Mouse (Mus musculus) lung, embryonic 15.5 days (tissue): ENCODE data around the gene Rab6a. TPM values are rescaled to one million over a fixed set of nuclear protein-coding genes. Genes with fewer than 3 reads are reported as not detected.
A peak's percentile ranks its signal among the peaks of the same experiment; 100 is the strongest.

Experiments used
- ATAC-seq: fragments of 200-750 bp; cut with Nextera tagmentation; 2 replicates; pipeline ENCODE4 v1.8.0; 2017; ENCODE audit warnings: moderate number of reproducible peaks, borderline replicate concordance; ENCODE audit not compliant: low FRiP score, low TSS enrichment; ENCODE audit errors: extremely low read depth
- H3K27ac ChIP-seq: fragments of 300-500 bp; sonication (generic); 2 replicates; pipeline ENCODE4 v1.5.1; 2015; ENCODE audit warnings: moderate library complexity, mild to moderate bottlenecking, inconsistent platforms
- H3K27me3 ChIP-seq: fragments of 300-500 bp; sonication (generic); 2 replicates; pipeline ENCODE4 v1.6.1; 2015; ENCODE audit warnings: inconsistent platforms
- H3K36me3 ChIP-seq: fragments of 300-500 bp; sonication (generic); 2 replicates; pipeline ENCODE4 v1.6.1; 2015; ENCODE audit warnings: inconsistent platforms
- H3K4me1 ChIP-seq: fragments of 300-500 bp; sonication (generic); 2 replicates; pipeline ENCODE4 v1.6.1; 2015; ENCODE audit warnings: inconsistent platforms
- H3K4me2 ChIP-seq: fragments of 300-500 bp; sonication (generic); 2 replicates; pipeline ENCODE4 v1.6.1; 2015; ENCODE audit warnings: inconsistent platforms, mild to moderate bottlenecking, moderate library complexity
- H3K4me3 ChIP-seq: fragments of 300-500 bp; sonication (generic); 2 replicates; pipeline ENCODE4 v1.5.1; 2015; ENCODE audit warnings: mild to moderate bottlenecking, inconsistent platforms
- H3K9ac ChIP-seq: fragments of 300-500 bp; sonication (generic); 2 replicates; pipeline ENCODE4 v1.6.1; 2015; ENCODE audit warnings: inconsistent platforms
- H3K9me3 ChIP-seq: fragments of 300-500 bp; sonication (generic); 2 replicates; pipeline ENCODE4 v1.6.1; 2016; ENCODE audit warnings: inconsistent platforms
- WGBS: fragments of 180-500 bp; shearing (Covaris S2); methylation state at CpG from one replicate; pipeline ENCODE4 v1.1.7; 2015; 5-methylcytosine and 5-hydroxymethylcytosine counted together
- polyA plus RNA-seq: library from polyadenylated mRNA; unstranded; fragments of >200 nt; fragmentation: Nextera tagmentation; extraction: Ambion mirVana; gene quantifications from 2 replicates; pipeline ENCODE4 v1.2.1, GENCODE M21; 2015

Rab6a gene
- polyA plus RNA-seq, 1 experiment from 2014 or later = 90.7 TPM

DNA sequence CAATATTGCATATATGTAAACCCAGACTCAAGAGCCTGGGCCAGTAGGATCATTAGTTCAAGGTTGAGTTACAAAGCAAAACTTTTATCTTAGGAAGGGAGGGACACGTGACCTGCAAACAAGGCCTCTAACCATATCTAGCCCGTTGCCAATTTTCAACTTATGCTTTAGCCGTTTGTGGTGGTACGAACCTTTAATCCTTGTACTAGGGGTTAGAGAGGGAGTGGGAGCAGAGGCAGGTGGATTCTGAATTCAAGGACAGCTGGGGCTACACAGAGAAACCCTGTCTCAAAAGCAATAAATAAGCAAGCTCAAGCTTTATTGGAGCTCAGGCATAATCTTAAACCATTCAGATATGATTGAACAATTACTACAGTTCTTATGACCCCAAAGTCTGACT is 35.2 kb downstream of the Rab6a start:
- H3K4me1 ChIP-seq = no peaks in the 10 kb centered on the region
- no peak overlapping the region for H3K4me2 ChIP-seq
- H3K9ac ChIP-seq = no peak overlapping the region
- H3K36me3 ChIP-seq = 0 out of 2 replicates have a peak, but pooled peaks cover 9% of the 10 kb centered on the region
- 80% methylated on average over 4 of the region's 4 CpGs for WGBS
- no peaks in the 10 kb centered on the region for H3K27me3 ChIP-seq
- no peak for ATAC-seq
- no peak overlapping the region for H3K4me3 ChIP-seq
- H3K9me3 ChIP-seq = no peaks in the 10 kb centered on the region
- H3K27ac ChIP-seq = no peak overlapping the region

DNA sequence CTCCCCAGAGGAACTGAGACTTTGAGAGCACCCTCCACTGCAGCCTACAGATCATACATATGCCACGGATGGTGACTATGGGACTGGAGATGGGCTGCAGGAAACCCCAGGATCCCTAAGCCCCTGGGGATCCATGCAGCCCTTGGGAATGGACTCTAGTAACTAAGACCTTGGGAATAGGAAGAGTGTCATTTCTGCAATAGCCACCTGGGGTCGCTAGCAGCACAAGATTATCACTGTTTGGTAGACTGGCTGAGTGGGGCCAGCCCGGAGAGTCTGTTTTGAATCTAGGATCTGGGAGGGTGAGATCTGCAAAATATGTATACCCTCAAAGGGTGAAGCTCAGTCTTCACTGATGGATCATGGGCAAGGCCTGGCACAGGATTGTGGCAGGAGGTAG is 37.9 kb downstream of the Rab6a start:
- WGBS = 26% methylated on average over 3 of the region's 3 CpGs

GRCm38 (mm10) chr7:100649095-100649494 is 41.9 kb downstream of the Rab6a start:
- Histone ChIP-seq H3K9me3 (no peaks in the 10 kb centered on the region), H3K9ac (no peak overlapping the region), H3K27ac (peak overlapping the region; percentile 42; the same call in 1 of the 2 replicates), H3K27me3 (no peaks in the 10 kb centered on the region), H3K4me2 (no peak overlapping the region), H3K4me3 (no peak overlapping the region), H3K36me3 (no peaks in the 10 kb centered on the region; the same call in 1 of the 2 replicates), H3K4me1 (peaks cover 3% of the 10 kb centered on the region; the same call in 1 of the 2 replicates)
- WGBS = 62% methylated on average over 4 of the region's 4 CpGs
- ATAC-seq = no peak

More for the DNA sequence above, 37.9 kb downstream of the Rab6a start:
- Histone ChIP-seq H3K9me3 (no peaks in the 10 kb centered on the region), H3K9ac (no peak overlapping the region), H3K36me3 (0 out of 2 replicates have a peak, but pooled peaks cover 5% of the 10 kb centered on the region), H3K27ac (no peak overlapping the region), H3K4me3 (no peak overlapping the region), H3K4me1 (peaks cover 3% of the 10 kb centered on the region; the same call in 1 of the 2 replicates), H3K27me3 (no peaks in the 10 kb centered on the region), H3K4me2 (no peak overlapping the region)
- no peak for ATAC-seq

- H3K4me2 ChIP-seq = no peak overlapping the region
- ATAC-seq = no peak
- no peaks in the 10 kb centered on the region; the same call in 1 of the 2 replicates for H3K36me3 ChIP-seq
- 54% methylated on average over 8 of the region's 8 CpGs for WGBS
- H3K27ac ChIP-seq = no peak overlapping the region
- H3K4me3 ChIP-seq = no peak overlapping the region
- no peaks in the 10 kb centered on the region for H3K27me3 ChIP-seq
- H3K9ac ChIP-seq = no peak overlapping the region
- no peaks in the 10 kb centered on the region for H3K9me3 ChIP-seq
- peaks cover 3% of the 10 kb centered on the region; the same call in 1 of the 2 replicates for H3K4me1 ChIP-seq
Observed at GRCm38 (mm10) chr7:100649826-100650225, 42.6 kb downstream of the Rab6a start.

GRCm38 (mm10) chr7:100650421-100650820 is 43.2 kb downstream of the Rab6a start:
- Histone ChIP-seq H3K27ac (no peak overlapping the region), H3K9ac (no peak overlapping the region), H3K36me3 (no peaks in the 10 kb centered on the region; the same call in 1 of the 2 replicates), H3K4me1 (peaks cover 3% of the 10 kb centered on the region; the same call in 1 of the 2 replicates), H3K27me3 (no peaks in the 10 kb centered on the region), H3K9me3 (no peaks in the 10 kb centered on the region), H3K4me3 (no peak overlapping the region), H3K4me2 (no peak overlapping the region)
- WGBS = 76% methylated on average over 6 of the region's 6 CpGs
- no peak for ATAC-seq

DNA sequence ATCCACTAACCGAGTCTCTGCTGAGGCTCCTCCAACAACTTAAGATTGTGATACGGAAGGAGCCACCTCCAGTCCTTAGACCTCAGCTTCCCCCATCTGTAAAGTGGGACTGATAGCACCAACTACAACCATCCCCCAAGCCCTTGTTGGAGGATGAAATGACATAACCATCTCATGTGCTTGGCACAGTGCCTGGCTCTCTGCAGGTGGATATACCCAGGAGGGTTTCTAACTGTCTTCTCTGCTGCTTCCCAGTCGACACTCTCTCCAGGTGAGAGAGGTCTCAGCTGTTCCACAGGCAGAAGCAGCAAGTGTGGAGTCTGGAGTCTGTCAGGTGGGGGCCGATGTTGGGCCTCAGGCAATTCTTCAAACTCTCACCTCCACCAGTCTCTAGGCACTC is 43.8 kb downstream of the Rab6a start:
- no peak overlapping the region for H3K27ac ChIP-seq
- no peaks in the 10 kb centered on the region for H3K9me3 ChIP-seq
- ATAC-seq = no peak
- H3K9ac ChIP-seq = no peak overlapping the region
- H3K36me3 ChIP-seq = no peaks in the 10 kb centered on the region; the same call in 1 of the 2 replicates
- no peaks in the 10 kb centered on the region for H3K27me3 ChIP-seq
- H3K4me3 ChIP-seq = no peak overlapping the region
- peaks cover 3% of the 10 kb centered on the region; the same call in 1 of the 2 replicates for H3K4me1 ChIP-seq
- H3K4me2 ChIP-seq = no peak overlapping the region
- 58% methylated on average over 4 of the region's 4 CpGs for WGBS

GRCm38 (mm10) chr7:100653480-100654266 is 46.5 kb downstream of the Rab6a start:
- no peak for ATAC-seq
- no peak overlapping the region for H3K4me2 ChIP-seq
- no peak overlapping the region for H3K27ac ChIP-seq
- peaks cover 3% of the 10 kb centered on the region for H3K4me1 ChIP-seq
- 79% methylated on average over 9 of the region's 9 CpGs for WGBS
- H3K27me3 ChIP-seq = no peaks in the 10 kb centered on the region
- no peak overlapping the region for H3K4me3 ChIP-seq
- H3K9ac ChIP-seq = no peak overlapping the region
- no peaks in the 10 kb centered on the region for H3K9me3 ChIP-seq
- no peaks in the 10 kb centered on the region; the same call in 1 of the 2 replicates for H3K36me3 ChIP-seq

GRCm38 (mm10) chr7:100654441-100654840 is 47.2 kb downstream of the Rab6a start:
- Histone ChIP-seq H3K27ac (no peak overlapping the region), H3K4me3 (no peak overlapping the region), H3K27me3 (no peaks in the 10 kb centered on the region), H3K36me3 (no peaks in the 10 kb centered on the region; the same call in 1 of the 2 replicates), H3K9ac (no peak overlapping the region), H3K4me1 (peaks cover under 1% of the 10 kb centered on the region), H3K4me2 (no peak overlapping the region), H3K9me3 (no peaks in the 10 kb centered on the region)
- WGBS = 86% methylated on average over 8 of the region's 8 CpGs
- ATAC-seq = no peak

- no peak overlapping the region for H3K4me2 ChIP-seq
- H3K4me3 ChIP-seq = no peak overlapping the region
- no peaks in the 10 kb centered on the region for H3K27me3 ChIP-seq
- H3K9ac ChIP-seq = no peak overlapping the region
- no peaks in the 10 kb centered on the region for H3K36me3 ChIP-seq
- no peaks in the 10 kb centered on the region for H3K9me3 ChIP-seq
- H3K27ac ChIP-seq = no peak overlapping the region
- WGBS = 14% methylated on average over 5 of the region's 5 CpGs
- no peaks in the 10 kb centered on the region; the same call in 1 of the 2 replicates for H3K4me1 ChIP-seq
- ATAC-seq = no peak
Observed at GRCm38 (mm10) chr7:100656739-100657138, 49.5 kb downstream of the Rab6a start.

GRCm38 (mm10) chr7:100658093-100658578 is 50.9 kb downstream of the Rab6a start:
- Histone ChIP-seq H3K36me3 (no peaks in the 10 kb centered on the region), H3K27ac (peak overlapping the region; percentile 54), H3K27me3 (no peaks in the 10 kb centered on the region), H3K4me3 (peak overlapping the region; percentile 33), H3K9me3 (no peaks in the 10 kb centered on the region), H3K4me2 (peak overlapping the region; percentile 48), H3K9ac (no peak overlapping the region), H3K4me1 (peaks cover 4% of the 10 kb centered on the region; the same call in 1 of the 2 replicates)
- 25% methylated on average over 18 of the region's 18 CpGs for WGBS
- ATAC-seq = peak; percentile 68

DNA sequence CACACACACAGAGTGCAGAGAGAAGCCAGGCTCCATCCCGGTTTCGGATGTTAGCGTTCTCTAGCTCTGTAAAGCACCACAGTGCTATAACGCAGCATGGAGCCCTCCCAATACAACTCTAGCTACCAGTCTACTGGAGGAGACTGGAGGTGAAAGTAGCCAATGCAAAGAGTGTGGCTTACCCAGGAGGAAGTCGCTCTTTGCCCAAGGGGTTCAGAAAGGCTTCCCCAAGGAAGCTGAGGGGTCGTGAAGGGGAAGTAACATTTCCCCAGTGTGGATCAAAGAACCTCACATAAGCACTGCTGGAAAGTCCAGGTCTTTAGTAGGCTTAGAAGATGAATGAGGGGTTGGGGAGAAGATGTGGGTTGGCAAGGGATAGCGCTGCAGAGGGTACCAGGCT is 54.1 kb downstream of the Rab6a start:
- Histone ChIP-seq H3K36me3 (no peaks in the 10 kb centered on the region), H3K27ac (no peak overlapping the region), H3K4me3 (no peak overlapping the region), H3K9me3 (no peaks in the 10 kb centered on the region), H3K4me2 (no peak overlapping the region), H3K4me1 (peaks cover 7% of the 10 kb centered on the region), H3K27me3 (no peaks in the 10 kb centered on the region), H3K9ac (no peak overlapping the region)
- 83% methylated on average over 7 of the region's 7 CpGs for WGBS
- ATAC-seq = no peak

GRCm38 (mm10) chr7:100662231-100662630 is 55.0 kb downstream of the Rab6a start, which contains the start of gene Plekhb1:
Gene Plekhb1, minus strand, starts transcription at chr7:100662414.
- no peak for ATAC-seq
- Histone ChIP-seq H3K9me3 (no peaks in the 10 kb centered on the region), H3K9ac (no peak within 1 kb of the TSS), H3K4me1 (peaks cover 7% of the 10 kb centered on the region), H3K36me3 (no peaks in the 10 kb centered on the region), H3K27ac (0 out of 2 replicates have a peak within 1 kb of the TSS, but pooled peaks have one; percentile 1), H3K4me3 (no peak within 1 kb of the TSS), H3K4me2 (0 out of 2 replicates have a peak within 1 kb of the TSS, but pooled peaks have one; percentile 20), H3K27me3 (no peaks in the 10 kb centered on the region)
- 77% methylated on average over 8 of the region's 8 CpGs for WGBS
